In genomic region chr2:126932261-126932896, GRCm38 (mm10) we compare ENCODE assay signal across 8 mouse cellular contexts. TPM values are rescaled to one million over a fixed set of nuclear protein-coding genes. Genes with fewer than 3 reads are reported as not detected.
A peak's percentile ranks its signal among the peaks of the same experiment; 100 is the strongest.
DNase-seq lines count a peak whose midpoint lies in the region; ATAC-seq and TF ChIP-seq lines count a peak whose summit lies in the region.

No protein-coding gene starts in this region.

- peak overlapping the region; percentile 68 for H3K4me3 ChIP-seq in kidney, embryonic 15.5 days (replicated peaks)
- peak overlapping the region; percentile 66 for H3K4me3 ChIP-seq in ES-Bruce4 (ENCODE audit: low read depth, low read length)
- H3K4me3 ChIP-seq in embryonic facial prominence, embryonic 12.5 days = peak overlapping the region; percentile 59
- peak overlapping the region; percentile 54 for H3K4me3 ChIP-seq in limb, embryonic 11.5 days (ENCODE audit: low read depth, low read length)
- peak overlapping the region; percentile 71 for H3K4me3 ChIP-seq in neural tube, embryonic 15.5 days (replicated peaks)

- TF ChIP-seq EP300 in ES-Bruce4 (IDR thresholded peaks at IDR 0.05; ENCODE audit: insufficient read depth, low read depth, low read length) = no peak

- peak overlapping the region; percentile 70 for H3K4me2 ChIP-seq in kidney, embryonic 15.5 days
- peak overlapping the region; percentile 62 for H3K4me2 ChIP-seq in embryonic facial prominence, embryonic 12.5 days (replicated peaks)
- H3K4me2 ChIP-seq in limb, embryonic 11.5 days (ENCODE audit: low read depth, severe bottlenecking) = peak overlapping the region; percentile 58
- peak overlapping the region; percentile 70 for H3K4me2 ChIP-seq in neural tube, embryonic 15.5 days

- no peak for TF ChIP-seq CTCF in ES-Bruce4 (IDR thresholded peaks at IDR 0.05; ENCODE audit: low read depth, low read length)

- H3K27ac ChIP-seq in kidney, embryonic 15.5 days = peak overlapping the region; percentile 99
- no peak overlapping the region for H3K27ac ChIP-seq in ES-Bruce4 (ENCODE audit: insufficient read depth, low read length)
- peak overlapping the region; percentile 97 for H3K27ac ChIP-seq in embryonic facial prominence, embryonic 12.5 days
- peak overlapping the region; percentile 97 for H3K27ac ChIP-seq in limb, embryonic 11.5 days (replicated peaks; ENCODE audit: low read depth, low read length)
- H3K27ac ChIP-seq in neural tube, embryonic 15.5 days (replicated peaks) = peak overlapping the region; percentile 98

- H3K9ac ChIP-seq in kidney, embryonic 15.5 days = peak overlapping the region; percentile 76
- peak overlapping the region; percentile 71 for H3K9ac ChIP-seq in ES-Bruce4 (ENCODE audit: low read depth, poor library complexity, severe bottlenecking)
- peak overlapping the region; percentile 67 for H3K9ac ChIP-seq in embryonic facial prominence, embryonic 12.5 days
- H3K9ac ChIP-seq in limb, embryonic 11.5 days (ENCODE audit: low read length) = peak overlapping the region; percentile 92
- peak overlapping the region; percentile 89 for H3K9ac ChIP-seq in neural tube, embryonic 15.5 days (replicated peaks)

- peaks cover 4% of the 10 kb centered on the region for H3K4me1 ChIP-seq in kidney, embryonic 15.5 days
- H3K4me1 ChIP-seq in ES-Bruce4 (ENCODE audit: control insufficient read depth, insufficient read depth, low read length) = no peaks in the 10 kb centered on the region
- H3K4me1 ChIP-seq in embryonic facial prominence, embryonic 12.5 days = peaks cover 3% of the 10 kb centered on the region; the same call in 1 of the 2 replicates
- no peaks in the 10 kb centered on the region for H3K4me1 ChIP-seq in limb, embryonic 11.5 days (ENCODE audit: control insufficient read depth, insufficient read depth, low read length)
- H3K4me1 ChIP-seq in neural tube, embryonic 15.5 days = peaks cover 10% of the 10 kb centered on the region

- no peak for DNase-seq in kidney, postnatal 25 days
- DNase-seq in limb, embryonic 11.5 days (ENCODE audit: low spot score) = no peak
- no peak for DNase-seq in cerebellum, postnatal 10 days

- ATAC-seq in kidney, embryonic 15.5 days (replicated peaks; ENCODE audit: low FRiP score) = no peak
- no peak; the same call in 1 of the 2 replicates for ATAC-seq in embryonic facial prominence, embryonic 12.5 days (ENCODE audit: insufficient number of reproducible peaks, insufficient read depth, low FRiP score, low TSS enrichment)
- peak; percentile 94 for ATAC-seq in limb, embryonic 11.5 days (ENCODE audit: insufficient number of reproducible peaks, low FRiP score, low TSS enrichment, low read depth)
- peak; percentile 53 for ATAC-seq in neural tube, embryonic 15.5 days (ENCODE audit: low FRiP score)
- no peak for ATAC-seq in granulocyte monocyte progenitor cell, adult 5-6 weeks (replicated peaks; ENCODE audit: poor library complexity, severe bottlenecking)

- no peaks in the 10 kb centered on the region for H3K36me3 ChIP-seq in kidney, embryonic 15.5 days
- no peaks in the 10 kb centered on the region for H3K36me3 ChIP-seq in ES-Bruce4 (ENCODE audit: control insufficient read depth, insufficient read depth, low read length, poor library complexity, severe bottlenecking)
- H3K36me3 ChIP-seq in embryonic facial prominence, embryonic 12.5 days = no peaks in the 10 kb centered on the region
- H3K36me3 ChIP-seq in limb, embryonic 11.5 days (ENCODE audit: control insufficient read depth, insufficient read depth, low read length) = no peaks in the 10 kb centered on the region
- H3K36me3 ChIP-seq in neural tube, embryonic 15.5 days = 0 out of 2 replicates have a peak, but pooled peaks cover under 1% of the 10 kb centered on the region

- WGBS in kidney, embryonic 15.5 days = 3% methylated on average over 15 of the region's 15 CpGs
- WGBS in embryonic facial prominence, embryonic 12.5 days = 3% methylated on average over 15 of the region's 15 CpGs
- WGBS in limb, embryonic 11.5 days = 2% methylated on average over 15 of the region's 15 CpGs
- WGBS in neural tube, embryonic 15.5 days = 1% methylated on average over 15 of the region's 15 CpGs

- no peaks in the 10 kb centered on the region for H3K27me3 ChIP-seq in kidney, embryonic 15.5 days
- H3K27me3 ChIP-seq in ES-Bruce4 (ENCODE audit: control insufficient read depth, insufficient read depth, low read length, poor library complexity, severe bottlenecking) = no peaks in the 10 kb centered on the region
- H3K27me3 ChIP-seq in embryonic facial prominence, embryonic 12.5 days = no peaks in the 10 kb centered on the region
- no peaks in the 10 kb centered on the region for H3K27me3 ChIP-seq in limb, embryonic 11.5 days (ENCODE audit: control insufficient read depth, insufficient read depth, low read length)
- H3K27me3 ChIP-seq in neural tube, embryonic 15.5 days (replicated peaks) = no peaks in the 10 kb centered on the region

- TF ChIP-seq POLR2A in ES-Bruce4 (IDR thresholded peaks at IDR 0.05; ENCODE audit: insufficient read depth, low read length) = no peak

- no peaks in the 10 kb centered on the region for H3K9me3 ChIP-seq in kidney, embryonic 15.5 days (replicated peaks)
- H3K9me3 ChIP-seq in ES-Bruce4 (replicated peaks; ENCODE audit: control insufficient read depth, insufficient read depth, low read length, poor library complexity, severe bottlenecking) = no peaks in the 10 kb centered on the region
- no peaks in the 10 kb centered on the region for H3K9me3 ChIP-seq in embryonic facial prominence, embryonic 12.5 days
- H3K9me3 ChIP-seq in limb, embryonic 11.5 days (ENCODE audit: control insufficient read depth, low read length) = no peaks in the 10 kb centered on the region
- no peaks in the 10 kb centered on the region for H3K9me3 ChIP-seq in neural tube, embryonic 15.5 days (replicated peaks)

RNA-seq across cellular contexts. Expression of gene Sppl2a, which starts 0.7 kb away (rescaled TPM):
- polyA plus RNA-seq in kidney, embryonic 15.5 days (2015; fragmentation: Nextera tagmentation; extraction: Ambion mirVana) = 37.0 and 40.6 TPM in 2 replicates
- polyA plus RNA-seq in ES-Bruce4 (2011; ENCODE audit: insufficient read depth, insufficient read length, low read depth, missing spikeins) = 18.9 and 22.4 TPM in 2 replicates
- polyA plus RNA-seq in embryonic facial prominence, embryonic 12.5 days (2016; fragmentation: Nextera tagmentation; extraction: Ambion mirVana) = 41.4 and 47.1 TPM in 2 replicates
- polyA plus RNA-seq in limb, embryonic 11.5 days (2014; fragmentation: Nextera tagmentation; extraction: Ambion mirVana) = 37.6 and 39.5 TPM in 2 replicates
- polyA plus RNA-seq in neural tube, embryonic 15.5 days (2015; fragmentation: Nextera tagmentation; extraction: Ambion mirVana) = 30.7 and 44.1 TPM in 2 replicates
- total RNA-seq in granulocyte monocyte progenitor cell, adult 5-6 weeks (2014; fragmentation: Nextera tagmentation) = 22.1 and 39.3 TPM in 2 replicates
- total RNA-seq in granulocyte monocyte progenitor cell, adult 5-6 weeks (2017) = 32.7 and 35.5 TPM in 2 replicates

RNA-seq across cellular contexts. Expression of gene Trpm7, which starts 56.3 kb away (rescaled TPM):
- polyA plus RNA-seq in kidney, embryonic 15.5 days (2015; fragmentation: Nextera tagmentation; extraction: Ambion mirVana) = 46.4 and 50.6 TPM in 2 replicates
- polyA plus RNA-seq in ES-Bruce4 (2011; ENCODE audit: insufficient read depth, insufficient read length, low read depth, missing spikeins) = 82.5 and 83.3 TPM in 2 replicates
- polyA plus RNA-seq in embryonic facial prominence, embryonic 12.5 days (2016; fragmentation: Nextera tagmentation; extraction: Ambion mirVana) = 54.4 and 55.4 TPM in 2 replicates
- polyA plus RNA-seq in limb, embryonic 11.5 days (2014; fragmentation: Nextera tagmentation; extraction: Ambion mirVana) = 52.7 and 57.8 TPM in 2 replicates
- 28.5 and 38.1 TPM in 2 replicates for polyA plus RNA-seq in neural tube, embryonic 15.5 days (2015; fragmentation: Nextera tagmentation; extraction: Ambion mirVana)
- total RNA-seq in granulocyte monocyte progenitor cell, adult 5-6 weeks (2014; fragmentation: Nextera tagmentation) = 46.9 and 86.4 TPM in 2 replicates
- 77.3 and 91.7 TPM in 2 replicates for total RNA-seq in granulocyte monocyte progenitor cell, adult 5-6 weeks (2017)

Comparison
In these comparisons a context has a peak if more than half of its experiments do, and no peak if none do; other contexts are left out.
1. ATAC-seq: peak in limb, embryonic 11.5 days (single experiment) and neural tube, embryonic 15.5 days (single experiment); none in kidney, embryonic 15.5 days (single experiment), embryonic facial prominence, embryonic 12.5 days (single experiment) and granulocyte monocyte progenitor cell, adult 5-6 weeks (single experiment).
2. Peak in every context shown above with its lines, with median percentiles within 50 percentile points of each other: H3K4me2 ChIP-seq, H3K4me3 ChIP-seq and H3K9ac ChIP-seq.